Mouse (Mus musculus) thymus, adult 2 months (tissue): ENCODE results near the gene Ston2. TPM values are rescaled to one million over a fixed set of nuclear protein-coding genes. Genes with fewer than 3 reads are reported as not detected.
A peak's percentile ranks its signal among the peaks of the same experiment; 100 is the strongest.

Experiments used
- DNase-seq: peaks from one replicate; pipeline ENCODE4 v3.0.0; 2021
- H3K27ac ChIP-seq: fragments of 200-500 bp; 2 replicates; pipeline ENCODE4 v1.5.1; 2012; ENCODE audit warnings: low read length, control low read depth; ENCODE audit not compliant: control insufficient read depth, insufficient read depth
- H3K27me3 ChIP-seq: fragments of 200-500 bp; 2 replicates; pipeline ENCODE4 v1.6.1; 2012; ENCODE audit warnings: mild to moderate bottlenecking, low read length, moderate library complexity, mixed read lengths; ENCODE audit not compliant: control insufficient read depth, insufficient read depth
- H3K36me3 ChIP-seq: fragments of 200-500 bp; 2 replicates; pipeline ENCODE4 v1.6.1; 2012; ENCODE audit warnings: mild to moderate bottlenecking, low read length, moderate library complexity; ENCODE audit not compliant: control insufficient read depth, insufficient read depth
- H3K4me1 ChIP-seq: fragments of 200-500 bp; replicated peaks from 2 replicates; pipeline ENCODE4 v1.6.1; 2012; ENCODE audit warnings: low read length; ENCODE audit not compliant: control insufficient read depth, insufficient read depth
- H3K4me3 ChIP-seq: fragments of 200-500 bp; 2 replicates; pipeline ENCODE4 v1.5.1; 2012; ENCODE audit warnings: mild to moderate bottlenecking, low read length, control low read depth, moderate library complexity; ENCODE audit not compliant: control insufficient read depth, insufficient read depth
- CTCF ChIP-seq: fragments of 200-500 bp; IDR thresholded peaks from 2 replicates; pipeline ENCODE4 v1.5.1; 2012; ENCODE audit warnings: mild to moderate bottlenecking, control low read depth, low read length, moderate library complexity, borderline replicate concordance; ENCODE audit not compliant: control insufficient read depth, poor library complexity, insufficient read depth; ENCODE audit errors: extremely low read depth
- POLR2A ChIP-seq: fragments of 200-500 bp; IDR thresholded peaks from 2 replicates; pipeline ENCODE4 v1.6.1; 2012; ENCODE audit warnings: mild to moderate bottlenecking, low read length, control low read depth, moderate library complexity; ENCODE audit not compliant: control insufficient read depth, poor library complexity, insufficient read depth; ENCODE audit errors: extremely low read depth
- WGBS: fragments of 180-500 bp; shearing (Covaris S2); methylation state at CpG from one replicate; pipeline ENCODE4 v1.1.7; 2018; 5-methylcytosine and 5-hydroxymethylcytosine counted together
- polyA plus RNA-seq: library from polyadenylated mRNA; depleted of rRNA; stranded (reverse); fragments of >200 nt; gene quantifications from 2 replicates; pipeline ENCODE4 v1.2.3, GENCODE M21; 2012

Gene Ston2
- polyA plus RNA-seq, 1 experiment = 17.5 TPM

DNA sequence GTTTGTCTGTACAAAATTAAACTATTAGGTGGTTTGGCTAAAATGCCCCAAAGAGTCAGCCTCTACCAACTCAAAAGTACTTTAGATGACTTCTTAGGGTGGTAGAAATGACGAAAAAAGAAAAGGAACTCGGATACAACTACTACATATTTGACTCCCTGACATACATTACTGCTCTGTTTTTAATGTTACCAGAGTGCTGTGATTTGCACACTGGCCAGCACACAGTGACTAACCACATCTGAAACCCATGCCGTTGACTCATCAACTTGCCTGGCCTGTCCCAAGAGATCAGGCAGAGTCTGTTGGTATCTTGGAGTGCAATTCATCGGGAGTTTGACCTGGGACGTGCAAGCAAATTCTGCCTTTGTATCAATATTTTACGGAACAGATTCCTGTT is 197.5 kb downstream of the Ston2 start:
- peak; percentile 18 for DNase-seq
- H3K36me3 ChIP-seq = no peaks in the 10 kb centered on the region
- WGBS = 46% methylated on average over 6 of the region's 6 CpGs
- H3K4me3 ChIP-seq = peak overlapping the region; percentile 94; the same call in 1 of the 2 replicates
- no peaks in the 10 kb centered on the region for H3K27me3 ChIP-seq
- H3K27ac ChIP-seq = no peak overlapping the region; the same call in 1 of the 2 replicates
- TF ChIP-seq CTCF (no peak), POLR2A (no peak)
- peaks cover 2% of the 10 kb centered on the region for H3K4me1 ChIP-seq

DNA sequence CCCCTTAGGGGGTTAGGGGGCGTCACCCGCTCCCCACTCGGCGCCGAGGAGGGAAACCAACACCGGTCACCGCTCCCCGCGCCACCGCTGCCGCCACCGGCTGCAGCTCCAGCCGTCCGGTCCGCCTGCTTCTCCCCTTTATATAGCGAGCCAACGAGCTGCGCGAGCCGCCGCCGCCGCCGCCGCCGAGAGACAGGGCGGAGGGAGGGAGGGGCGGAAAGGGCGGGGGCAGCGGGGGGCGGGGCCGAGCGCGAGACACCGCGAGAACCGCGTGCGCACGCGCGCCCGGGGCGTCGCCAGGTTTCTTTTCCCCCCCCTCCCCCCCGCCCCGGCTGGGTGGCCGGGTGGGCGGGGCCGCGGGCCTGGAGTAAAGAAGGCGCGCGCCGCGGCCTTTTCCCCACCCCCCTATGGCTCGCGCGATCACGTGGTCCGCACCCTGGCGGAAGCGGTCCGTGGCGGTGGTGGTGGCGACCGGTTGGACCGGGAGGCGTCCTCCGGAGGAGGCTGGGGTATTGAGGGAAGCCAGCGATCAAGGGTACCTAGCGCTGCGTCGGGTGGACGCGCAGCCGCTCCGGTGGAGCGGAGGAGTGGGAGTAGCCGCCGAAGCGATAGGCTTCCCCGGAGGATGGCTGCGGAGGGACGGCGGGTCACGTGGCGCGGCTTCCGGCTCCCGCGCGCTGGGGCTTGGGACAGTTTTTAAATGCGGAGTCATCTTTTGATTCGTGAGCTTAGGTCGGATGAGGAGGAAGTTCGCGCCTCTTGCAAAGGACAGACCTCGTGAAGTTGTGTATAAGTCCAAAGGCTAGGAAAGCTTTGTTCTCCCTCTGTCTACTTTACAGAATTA is 198.1 kb downstream of the Ston2 start, which contains the start of gene Gtf2a1:
TSS of gene Gtf2a1 (minus strand) at position 641 of the 844 bp plus-strand sequence.
- H3K36me3 ChIP-seq = peaks cover 2% of the 10 kb centered on the region; the same call in 1 of the 2 replicates
- peak; percentile 100 for TF ChIP-seq POLR2A
- peak; percentile 21; the same call in 1 of the 2 replicates for TF ChIP-seq CTCF
- peak within 1 kb of the TSS; percentile 94 for H3K4me3 ChIP-seq
- DNase-seq = peak; percentile 94
- H3K27me3 ChIP-seq = no peaks in the 10 kb centered on the region
- under 1% methylated on average over 99 of the region's 99 CpGs for WGBS
- peak within 1 kb of the TSS; percentile 99 for H3K27ac ChIP-seq
- peaks cover 2% of the 10 kb centered on the region for H3K4me1 ChIP-seq

DNA sequence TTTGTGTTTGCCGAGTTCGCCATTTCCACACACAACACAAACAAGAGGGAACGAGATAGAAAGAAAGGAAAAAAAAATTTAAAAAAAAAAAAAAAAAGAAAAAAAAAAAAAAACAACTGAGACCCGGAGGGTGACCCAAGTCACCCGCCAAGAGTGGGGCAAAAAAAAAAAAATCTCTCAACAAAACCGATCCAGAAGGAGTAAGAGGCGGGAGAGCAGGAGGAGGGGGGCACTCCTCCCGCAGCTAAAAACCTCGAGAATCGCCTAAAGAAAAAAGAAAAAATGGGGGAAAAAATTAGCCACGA is 198.7 kb downstream of the Ston2 start:
- peaks cover 2% of the 10 kb centered on the region for H3K4me1 ChIP-seq
- no peaks in the 10 kb centered on the region for H3K27me3 ChIP-seq
- H3K36me3 ChIP-seq = peaks cover 8% of the 10 kb centered on the region; the same call in 1 of the 2 replicates
- TF ChIP-seq CTCF (no peak), POLR2A (no peak)
- peak overlapping the region; percentile 99 for H3K27ac ChIP-seq
- DNase-seq = no peak
- H3K4me3 ChIP-seq = peak overlapping the region; percentile 51
- 0% methylated on average over 11 of the region's 11 CpGs for WGBS

DNA sequence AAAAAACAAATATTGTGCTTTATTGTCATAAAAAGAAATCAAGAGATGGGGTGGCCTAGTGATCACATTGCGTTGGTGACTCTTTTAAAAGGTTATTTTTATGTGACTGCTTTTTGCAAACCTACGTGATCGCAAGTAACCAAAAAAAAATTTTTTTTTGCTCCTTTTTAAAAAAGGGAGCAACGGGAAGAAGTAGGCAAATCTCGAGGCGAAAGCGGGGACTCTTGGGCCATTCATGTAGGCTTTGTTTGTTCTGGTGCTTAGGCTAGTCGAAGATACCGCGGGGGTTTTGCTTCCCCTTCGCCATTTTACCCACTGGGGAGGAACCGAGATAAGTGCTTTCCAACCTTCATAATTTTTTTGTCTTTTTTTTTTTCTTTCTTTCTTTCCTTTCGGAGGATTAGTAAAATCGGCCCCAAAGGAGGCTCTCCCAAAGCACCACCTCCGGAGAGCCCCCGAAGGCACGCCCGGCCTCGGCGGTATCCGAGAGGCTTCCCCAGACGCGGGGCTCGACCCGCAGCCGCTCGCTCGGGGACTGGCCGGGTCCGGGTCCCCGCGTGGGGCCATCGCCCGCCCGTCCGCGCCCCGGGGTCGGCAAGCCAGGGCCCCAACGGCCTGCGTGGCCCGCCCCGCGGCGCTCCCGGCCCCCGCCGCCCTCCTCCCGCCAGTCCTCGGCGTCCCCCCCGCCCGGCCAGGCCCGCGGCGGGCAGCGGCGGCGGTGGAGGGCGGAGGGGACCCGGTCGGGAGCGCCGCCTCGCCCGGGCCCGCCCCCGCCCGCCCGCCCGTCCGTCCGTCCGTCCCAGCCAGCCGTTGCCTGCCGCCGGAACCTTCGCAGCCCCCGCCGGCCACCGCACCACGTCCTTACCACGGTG is 199.3 kb downstream of the Ston2 start:
- WGBS = under 1% methylated on average over 82 of the region's 83 CpGs
- TF ChIP-seq POLR2A = no peak
- no peak for TF ChIP-seq CTCF
- DNase-seq = peak; percentile 58
- peak overlapping the region; percentile 99 for H3K27ac ChIP-seq
- H3K4me1 ChIP-seq = peaks cover 2% of the 10 kb centered on the region
- H3K4me3 ChIP-seq = peak overlapping the region; percentile 59
- H3K36me3 ChIP-seq = peaks cover 13% of the 10 kb centered on the region; the same call in 1 of the 2 replicates
- no peaks in the 10 kb centered on the region for H3K27me3 ChIP-seq

DNA sequence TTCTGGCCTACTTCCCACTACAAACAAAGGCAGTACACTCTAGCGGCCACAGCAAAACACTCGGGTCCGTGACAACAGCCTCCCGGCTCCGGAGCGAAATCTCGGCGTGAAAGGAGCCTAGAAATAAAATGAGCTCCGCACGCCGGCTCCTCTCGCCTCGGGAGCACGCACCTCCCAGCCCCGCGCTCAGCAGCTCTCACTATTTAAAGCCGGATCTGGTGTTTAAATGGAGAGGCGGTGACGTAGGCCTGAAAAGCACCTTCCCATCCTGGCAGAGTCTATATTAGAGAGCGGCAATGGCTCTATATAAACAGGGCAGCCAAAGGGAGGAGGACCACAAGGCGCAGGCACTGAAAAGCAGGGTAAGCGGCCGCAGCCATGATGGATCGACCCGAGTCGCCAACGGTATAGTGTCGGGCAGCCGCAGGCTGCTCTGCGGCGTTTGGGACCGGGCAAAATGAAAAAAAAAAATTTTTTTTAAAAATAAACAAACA is 200.0 kb downstream of the Ston2 start:
- TF ChIP-seq CTCF (no peak; the same call in 1 of the 2 replicates), POLR2A (peak; percentile 99)
- under 1% methylated on average over 32 of the region's 32 CpGs for WGBS
- Histone ChIP-seq H3K4me1 (peaks cover 2% of the 10 kb centered on the region), H3K27me3 (no peaks in the 10 kb centered on the region), H3K27ac (peak overlapping the region; percentile 99), H3K36me3 (peaks cover 14% of the 10 kb centered on the region; the same call in 1 of the 2 replicates), H3K4me3 (peak overlapping the region; percentile 59)
- peak; percentile 90 for DNase-seq

DNA sequence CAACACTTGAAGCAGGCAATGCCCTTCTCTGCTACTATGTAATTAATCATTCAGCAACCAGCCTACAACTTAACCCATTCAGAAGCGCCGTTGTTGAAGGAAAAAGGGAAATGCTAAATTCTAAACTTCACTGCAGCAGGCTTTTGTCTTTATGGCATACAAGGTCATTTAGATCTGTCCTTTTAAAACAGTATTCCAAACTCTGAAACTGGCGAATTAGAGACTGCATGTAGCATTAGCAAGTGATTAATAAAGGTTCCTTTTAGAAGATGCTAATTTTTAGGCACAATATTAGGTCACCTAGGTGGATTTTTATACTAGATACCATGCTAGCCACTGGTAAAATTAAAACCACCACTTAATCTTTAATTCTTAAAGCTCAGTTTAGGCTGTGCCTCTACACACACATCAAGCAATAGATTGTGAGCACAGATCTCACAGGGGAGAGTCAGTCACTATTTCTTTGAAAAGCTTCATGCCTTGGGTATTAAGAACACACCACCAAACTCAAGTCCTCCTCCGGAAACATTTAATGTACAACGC is 200.6 kb downstream of the Ston2 start:
- Histone ChIP-seq H3K4me1 (peaks cover 2% of the 10 kb centered on the region), H3K4me3 (no peak overlapping the region), H3K27ac (no peak overlapping the region), H3K36me3 (peaks cover 14% of the 10 kb centered on the region; the same call in 1 of the 2 replicates), H3K27me3 (no peaks in the 10 kb centered on the region)
- DNase-seq = no peak
- 25% methylated on average over 5 of the region's 5 CpGs for WGBS
- TF ChIP-seq POLR2A (no peak), CTCF (no peak)
